Mouse (Mus musculus): Measurements from ENCODE around the gene Fstl3. TPM values are rescaled to one million over a fixed set of nuclear protein-coding genes. Genes with fewer than 3 reads are reported as not detected.

Gene Fstl3
- polyA plus RNA-seq, 1 experiment from 2014 or later, result 0.84 TPM

- WGBS, result 8% methylated on average over 37 of the region's 51 CpGs
- peak; percentile 70 for ATAC-seq (replicated peaks)
- Histone ChIP-seq H3K4me2 (replicated peaks) (peak within 1 kb of the TSS; percentile 81), H3K4me3 (peak within 1 kb of the TSS; percentile 91), H3K9me3 (no peaks in the 10 kb centered on the region), H3K27me3 (no peaks in the 10 kb centered on the region), H3K36me3 (no peaks in the 10 kb centered on the region), H3K4me1 (peaks cover 43% of the 10 kb centered on the region), H3K27ac (replicated peaks) (peak within 1 kb of the TSS; percentile 95), H3K9ac (replicated peaks) (peak within 1 kb of the TSS; percentile 99)
These were observed 16.1 kb downstream of the Fstl3 start, which contains the start of gene Palm for GRCm38 (mm10) chr10:79793051-79793737. Palm (plus strand) TSS chr10:79793572.

GRCm38 (mm10) chr10:79793738-79794490 lies 16.8 kb downstream of the Fstl3 start:
- Histone ChIP-seq H3K36me3 (no peaks in the 10 kb centered on the region), H3K9me3 (no peaks in the 10 kb centered on the region), H3K4me3 (peak overlapping the region; percentile 91), H3K4me2 (replicated peaks) (peak overlapping the region; percentile 81), H3K27ac (replicated peaks) (peak overlapping the region; percentile 95), H3K9ac (replicated peaks) (peak overlapping the region; percentile 99), H3K4me1 (peaks cover 45% of the 10 kb centered on the region), H3K27me3 (no peaks in the 10 kb centered on the region)
- ATAC-seq (replicated peaks), result peak; percentile 74
- WGBS, result under 1% methylated on average over 38 of the region's 38 CpGs

- no peaks in the 10 kb centered on the region for H3K9me3 ChIP-seq
- ATAC-seq (replicated peaks), result peak; percentile 31
- peak overlapping the region; percentile 99 for H3K9ac ChIP-seq (replicated peaks)
- peaks cover 45% of the 10 kb centered on the region for H3K4me1 ChIP-seq
- no peaks in the 10 kb centered on the region for H3K27me3 ChIP-seq
- H3K36me3 ChIP-seq, result no peaks in the 10 kb centered on the region
- under 1% methylated on average over 10 of the region's 10 CpGs for WGBS
- H3K4me3 ChIP-seq, result peak overlapping the region; percentile 91
- peak overlapping the region; percentile 81 for H3K4me2 ChIP-seq (replicated peaks)
- peak overlapping the region; percentile 95 for H3K27ac ChIP-seq (replicated peaks)
These were observed 17.4 kb downstream of the Fstl3 start for GRCm38 (mm10) chr10:79794491-79794931.

- no peak overlapping the region for H3K4me3 ChIP-seq
- no peak overlapping the region for H3K4me2 ChIP-seq (replicated peaks)
- ATAC-seq (replicated peaks), result no peak
- no peaks in the 10 kb centered on the region for H3K27me3 ChIP-seq
- peaks cover 52% of the 10 kb centered on the region for H3K4me1 ChIP-seq
- H3K36me3 ChIP-seq, result no peaks in the 10 kb centered on the region
- H3K27ac ChIP-seq (replicated peaks), result no peak overlapping the region
- no peaks in the 10 kb centered on the region for H3K9me3 ChIP-seq
- no peak overlapping the region for H3K9ac ChIP-seq (replicated peaks)
- WGBS, result 97% methylated on average over 3 of the region's 3 CpGs
These were observed 18.8 kb downstream of the Fstl3 start for GRCm38 (mm10) chr10:79795905-79796304.

GRCm38 (mm10) chr10:79797326-79797725 lies 20.3 kb downstream of the Fstl3 start:
- no peak overlapping the region for H3K9ac ChIP-seq (replicated peaks)

GRCm38 (mm10) chr10:79798289-79798928 lies 21.3 kb downstream of the Fstl3 start:
- no peaks in the 10 kb centered on the region for H3K9me3 ChIP-seq
- no peaks in the 10 kb centered on the region for H3K27me3 ChIP-seq
- no peak overlapping the region for H3K4me2 ChIP-seq (replicated peaks)
- no peaks in the 10 kb centered on the region for H3K36me3 ChIP-seq
- no peak overlapping the region for H3K27ac ChIP-seq (replicated peaks)
- no peak for ATAC-seq (replicated peaks)
- WGBS, result 88% methylated on average over 12 of the region's 12 CpGs
- peaks cover 71% of the 10 kb centered on the region for H3K4me1 ChIP-seq
- H3K4me3 ChIP-seq, result no peak overlapping the region
- no peak overlapping the region for H3K9ac ChIP-seq (replicated peaks)

More at GRCm38 (mm10) chr10:79797326-79797725, 20.3 kb downstream of the Fstl3 start:
- no peaks in the 10 kb centered on the region for H3K9me3 ChIP-seq
- no peaks in the 10 kb centered on the region for H3K27me3 ChIP-seq
- ATAC-seq (replicated peaks), result no peak
- peaks cover 65% of the 10 kb centered on the region for H3K4me1 ChIP-seq
- no peak overlapping the region for H3K4me3 ChIP-seq
- H3K4me2 ChIP-seq (replicated peaks), result peak overlapping the region; percentile 2; the same call in 1 of the 2 replicates
- H3K36me3 ChIP-seq, result no peaks in the 10 kb centered on the region
- 59% methylated on average over 15 of the region's 15 CpGs for WGBS
- 0 out of 2 replicates have a peak overlapping the region, but pooled peaks have one; percentile 1 for H3K27ac ChIP-seq (replicated peaks)

GRCm38 (mm10) chr10:79800508-79800907 lies 23.4 kb downstream of the Fstl3 start:
- H3K4me1 ChIP-seq, result peaks cover 80% of the 10 kb centered on the region
- no peaks in the 10 kb centered on the region for H3K9me3 ChIP-seq
- no peaks in the 10 kb centered on the region for H3K27me3 ChIP-seq
- no peaks in the 10 kb centered on the region for H3K36me3 ChIP-seq
- H3K4me2 ChIP-seq (replicated peaks), result no peak overlapping the region
- 80% methylated on average over 11 of the region's 11 CpGs for WGBS
- H3K9ac ChIP-seq (replicated peaks), result no peak overlapping the region
- no peak overlapping the region for H3K27ac ChIP-seq (replicated peaks)
- ATAC-seq (replicated peaks), result no peak
- no peak overlapping the region for H3K4me3 ChIP-seq

GRCm38 (mm10) chr10:79801837-79802236 lies 24.8 kb downstream of the Fstl3 start:
- no peak overlapping the region for H3K9ac ChIP-seq (replicated peaks)
- H3K27ac ChIP-seq (replicated peaks), result peak overlapping the region; percentile 87
- WGBS, result 24% methylated on average over 3 of the region's 3 CpGs
- H3K4me2 ChIP-seq (replicated peaks), result 0 out of 2 replicates have a peak overlapping the region, but pooled peaks have one; percentile 11
- H3K36me3 ChIP-seq, result peaks cover 3% of the 10 kb centered on the region; the same call in 1 of the 2 replicates
- ATAC-seq (replicated peaks), result no peak
- no peak overlapping the region for H3K4me3 ChIP-seq
- H3K27me3 ChIP-seq, result no peaks in the 10 kb centered on the region
- no peaks in the 10 kb centered on the region for H3K9me3 ChIP-seq
- peaks cover 75% of the 10 kb centered on the region for H3K4me1 ChIP-seq

- peaks cover 69% of the 10 kb centered on the region for H3K4me1 ChIP-seq
These were observed 25.4 kb downstream of the Fstl3 start for GRCm38 (mm10) chr10:79802331-79802971.

GRCm38 (mm10) chr10:79803716-79804323 lies 26.7 kb downstream of the Fstl3 start:
- Histone ChIP-seq H3K4me3 (peak overlapping the region; percentile 27), H3K4me1 (peaks cover 60% of the 10 kb centered on the region), H3K9me3 (no peaks in the 10 kb centered on the region), H3K27ac (replicated peaks) (peak overlapping the region; percentile 87), H3K36me3 (peaks cover 22% of the 10 kb centered on the region), H3K9ac (replicated peaks) (peak overlapping the region; percentile 17), H3K4me2 (replicated peaks) (peak overlapping the region; percentile 49), H3K27me3 (no peaks in the 10 kb centered on the region)
- 2% methylated on average over 29 of the region's 29 CpGs for WGBS
- peak; percentile 97 for ATAC-seq (replicated peaks)

More at GRCm38 (mm10) chr10:79802331-79802971, 25.4 kb downstream of the Fstl3 start:
- Histone ChIP-seq H3K9ac (replicated peaks) (no peak overlapping the region; the same call in 1 of the 2 replicates), H3K27ac (replicated peaks) (peak overlapping the region; percentile 87), H3K4me3 (no peak overlapping the region), H3K27me3 (no peaks in the 10 kb centered on the region), H3K36me3 (peaks cover 9% of the 10 kb centered on the region; the same call in 1 of the 2 replicates), H3K9me3 (no peaks in the 10 kb centered on the region), H3K4me2 (replicated peaks) (peak overlapping the region; percentile 11; the same call in 1 of the 2 replicates)
- ATAC-seq (replicated peaks), result no peak
- 23% methylated on average over 11 of the region's 11 CpGs for WGBS

GRCm38 (mm10) chr10:79805636-79806035 lies 28.6 kb downstream of the Fstl3 start:
- Histone ChIP-seq H3K9me3 (no peaks in the 10 kb centered on the region), H3K9ac (replicated peaks) (no peak overlapping the region), H3K27me3 (no peaks in the 10 kb centered on the region), H3K4me1 (peaks cover 55% of the 10 kb centered on the region), H3K27ac (replicated peaks) (0 out of 2 replicates have a peak overlapping the region, but pooled peaks have one; percentile 4), H3K4me3 (no peak overlapping the region), H3K36me3 (peaks cover 38% of the 10 kb centered on the region), H3K4me2 (replicated peaks) (no peak overlapping the region)
- WGBS, result 81% methylated on average over 11 of the region's 11 CpGs
- ATAC-seq (replicated peaks), result no peak
